Mouse (Mus musculus): ENCODE results near the gene Capn11. TPM values are rescaled to one million over a fixed set of nuclear protein-coding genes. Genes with fewer than 3 reads are reported as not detected.

Capn11 gene
- polyA plus RNA-seq, 1 experiment from 2014 or later = 0.95 TPM

Other genes with a start within 250 kb of the Capn11 start
- 48.2 and 62.8 TPM in 2 replicates for gene Cdc5l, start 225.6 kb downstream of the Capn11 start, polyA plus RNA-seq (2016; fragmentation: Nextera tagmentation; extraction: Ambion mirVana)
- 0.34 and 0.57 TPM in 2 replicates for gene Spats1, start 183.9 kb downstream of the Capn11 start, polyA plus RNA-seq (2016; fragmentation: Nextera tagmentation; extraction: Ambion mirVana)
- 28.7 and 30.9 TPM in 2 replicates for gene Aars2, start 152.5 kb downstream of the Capn11 start, polyA plus RNA-seq (2016; fragmentation: Nextera tagmentation; extraction: Ambion mirVana)
- gene Tcte1, start 135.9 kb downstream of the Capn11 start, polyA plus RNA-seq (2016; fragmentation: Nextera tagmentation; extraction: Ambion mirVana) = 0.36 and 0.80 TPM in 2 replicates
- 0.84 and 1.7 TPM in 2 replicates for gene Tmem151b, start 109.6 kb downstream of the Capn11 start, polyA plus RNA-seq (2016; fragmentation: Nextera tagmentation; extraction: Ambion mirVana)
- gene Nfkbie, start 103.6 kb downstream of the Capn11 start, polyA plus RNA-seq (2016; fragmentation: Nextera tagmentation; extraction: Ambion mirVana) = 2.8 and 3.7 TPM in 2 replicates
- gene Slc35b2, start 95.5 kb downstream of the Capn11 start, polyA plus RNA-seq (2016; fragmentation: Nextera tagmentation; extraction: Ambion mirVana) = 107 and 118 TPM in 2 replicates
- gene Hsp90ab1, start 86.1 kb downstream of the Capn11 start, polyA plus RNA-seq (2016; fragmentation: Nextera tagmentation; extraction: Ambion mirVana) = 1,633 and 1,893 TPM in 2 replicates
- gene Slc29a1, start 59.7 kb downstream of the Capn11 start, polyA plus RNA-seq (2016; fragmentation: Nextera tagmentation; extraction: Ambion mirVana) = 75.0 and 75.1 TPM in 2 replicates
- gene Mymx, start 57.2 kb downstream of the Capn11 start, polyA plus RNA-seq (2016; fragmentation: Nextera tagmentation; extraction: Ambion mirVana) = 0.31 and 0.41 TPM in 2 replicates
- gene Mrpl14, start 27.0 kb upstream of the Capn11 start, polyA plus RNA-seq (2016; fragmentation: Nextera tagmentation; extraction: Ambion mirVana) = 148 and 163 TPM in 2 replicates
- gene Tmem63b, start 27.6 kb upstream of the Capn11 start, polyA plus RNA-seq (2016; fragmentation: Nextera tagmentation; extraction: Ambion mirVana) = 42.2 and 43.5 TPM in 2 replicates
- gene 1600014C23Rik, start 74.5 kb upstream of the Capn11 start, polyA plus RNA-seq (2016; fragmentation: Nextera tagmentation; extraction: Ambion mirVana) = 0.62 TPM in 1 of 2 replicates, not detected in the other